Mouse (Mus musculus) lung, embryonic 14.5 days (tissue): ENCODE measurements around the gene Klk11. TPM values are rescaled to one million over a fixed set of nuclear protein-coding genes. Genes with fewer than 3 reads are reported as not detected.

Experiments
- ATAC-seq: fragments of 200-750 bp; cut with Nextera tagmentation; 2 replicates; pipeline ENCODE4 v1.8.0; 2017; ENCODE audit warnings: mild to moderate bottlenecking, moderate TSS enrichment, moderate library complexity; ENCODE audit not compliant: insufficient read depth
- DNase-seq: peaks from one replicate; pipeline ENCODE4 v3.0.0-alpha.2; 2015
- H3K27ac ChIP-seq: fragments of 300-500 bp; sonication (generic); 2 replicates; pipeline ENCODE4 v1.5.1; 2014; ENCODE audit warnings: low read depth, mild to moderate bottlenecking, moderate library complexity
- H3K27me3 ChIP-seq: fragments of 300-500 bp; sonication (generic); 2 replicates; pipeline ENCODE4 v1.6.1; 2014; ENCODE audit warnings: low read length, control low read depth; ENCODE audit not compliant: insufficient read depth
- H3K36me3 ChIP-seq: fragments of 300-500 bp; sonication (generic); 2 replicates; pipeline ENCODE4 v1.6.1; 2014; ENCODE audit warnings: control low read depth; ENCODE audit not compliant: insufficient read depth
- H3K4me1 ChIP-seq: fragments of 300-500 bp; sonication (generic); 2 replicates; pipeline ENCODE4 v1.6.1; 2014; ENCODE audit warnings: antibody characterized with exemption, control low read depth; ENCODE audit not compliant: insufficient read depth
- H3K4me2 ChIP-seq: fragments of 300-500 bp; sonication (generic); 2 replicates; pipeline ENCODE4 v1.6.1; 2014; ENCODE audit warnings: mild to moderate bottlenecking
- H3K4me3 ChIP-seq: fragments of 300-500 bp; sonication (generic); 2 replicates; pipeline ENCODE4 v1.5.1; 2014; ENCODE audit warnings: low read depth, low read length
- H3K9ac ChIP-seq: fragments of 300-500 bp; sonication (generic); 2 replicates; pipeline ENCODE4 v1.6.1; 2014
- H3K9me3 ChIP-seq: fragments of 300-500 bp; sonication (generic); 2 replicates; pipeline ENCODE4 v1.6.1; 2016; ENCODE audit warnings: low read depth, low read length, control low read depth
- CTCF ChIP-seq: IDR thresholded peaks from 2 replicates; pipeline ENCODE4 v1.5.1; 2016; ENCODE audit warnings: antibody characterized with exemption, low read depth
- WGBS: fragments of 180-500 bp; shearing (Covaris S2); extraction: QIAGEN DNeasy Blood & Tissue Kit; methylation state at CpG from one replicate; pipeline ENCODE4 v1.1.7; 2014; 5-methylcytosine and 5-hydroxymethylcytosine counted together
- polyA plus RNA-seq: library from polyadenylated mRNA; unstranded; fragments of >200 nt; fragmentation: Nextera tagmentation; extraction: Ambion mirVana; gene quantifications from 2 replicates; pipeline ENCODE4 v1.2.1, GENCODE M21; 2014

The Klk11 gene
- polyA plus RNA-seq, 1 experiment from 2014 or later, result not detected

GRCm38 (mm10) chr7:43772901-43773300 is 1.5 kb upstream of the Klk11 start:
- 70% methylated on average over 3 of the region's 3 CpGs for WGBS

DNA sequence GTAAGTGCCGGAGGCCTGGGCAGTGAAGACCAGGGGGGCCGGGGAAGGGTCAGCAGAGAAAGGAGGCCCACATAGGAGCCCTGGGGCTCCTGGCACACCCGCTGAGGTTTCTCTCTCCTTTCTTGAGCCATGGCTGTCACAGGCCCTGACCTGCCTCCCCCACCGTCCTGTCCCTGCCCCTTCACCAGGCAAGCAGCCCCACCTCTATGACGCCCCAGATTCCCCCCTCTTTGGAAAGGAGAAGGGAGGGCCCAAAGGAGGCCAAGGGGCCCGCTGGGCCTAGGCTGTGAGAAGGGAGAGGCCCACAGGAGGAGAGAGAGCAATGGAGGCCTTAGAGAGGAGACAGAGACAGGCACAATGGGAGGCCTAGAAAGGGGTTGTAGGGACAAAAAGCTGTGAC is 398 bp downstream of the Klk11 start:
- H3K4me2 ChIP-seq, result no peak overlapping the region
- ATAC-seq (no peak), DNase-seq (no peak)
- H3K36me3 ChIP-seq, result no peaks in the 10 kb centered on the region
- no peaks in the 10 kb centered on the region for H3K4me1 ChIP-seq
- TF ChIP-seq CTCF, result no peak
- no peaks in the 10 kb centered on the region for H3K27me3 ChIP-seq
- H3K9ac ChIP-seq, result no peak overlapping the region
- no peak overlapping the region for H3K4me3 ChIP-seq
- 52% methylated on average over 6 of the region's 6 CpGs for WGBS
- no peak overlapping the region for H3K27ac ChIP-seq
- no peaks in the 10 kb centered on the region for H3K9me3 ChIP-seq

More at GRCm38 (mm10) chr7:43772901-43773300, 1.5 kb upstream of the Klk11 start:
- DNase-seq (no peak), ATAC-seq (no peak)
- H3K4me2 ChIP-seq, result no peak overlapping the region
- no peaks in the 10 kb centered on the region for H3K4me1 ChIP-seq
- H3K27me3 ChIP-seq, result no peaks in the 10 kb centered on the region
- no peaks in the 10 kb centered on the region for H3K9me3 ChIP-seq
- no peak overlapping the region for H3K27ac ChIP-seq
- TF ChIP-seq CTCF, result no peak
- H3K4me3 ChIP-seq, result no peak overlapping the region
- no peaks in the 10 kb centered on the region for H3K36me3 ChIP-seq
- H3K9ac ChIP-seq, result no peak overlapping the region

DNA sequence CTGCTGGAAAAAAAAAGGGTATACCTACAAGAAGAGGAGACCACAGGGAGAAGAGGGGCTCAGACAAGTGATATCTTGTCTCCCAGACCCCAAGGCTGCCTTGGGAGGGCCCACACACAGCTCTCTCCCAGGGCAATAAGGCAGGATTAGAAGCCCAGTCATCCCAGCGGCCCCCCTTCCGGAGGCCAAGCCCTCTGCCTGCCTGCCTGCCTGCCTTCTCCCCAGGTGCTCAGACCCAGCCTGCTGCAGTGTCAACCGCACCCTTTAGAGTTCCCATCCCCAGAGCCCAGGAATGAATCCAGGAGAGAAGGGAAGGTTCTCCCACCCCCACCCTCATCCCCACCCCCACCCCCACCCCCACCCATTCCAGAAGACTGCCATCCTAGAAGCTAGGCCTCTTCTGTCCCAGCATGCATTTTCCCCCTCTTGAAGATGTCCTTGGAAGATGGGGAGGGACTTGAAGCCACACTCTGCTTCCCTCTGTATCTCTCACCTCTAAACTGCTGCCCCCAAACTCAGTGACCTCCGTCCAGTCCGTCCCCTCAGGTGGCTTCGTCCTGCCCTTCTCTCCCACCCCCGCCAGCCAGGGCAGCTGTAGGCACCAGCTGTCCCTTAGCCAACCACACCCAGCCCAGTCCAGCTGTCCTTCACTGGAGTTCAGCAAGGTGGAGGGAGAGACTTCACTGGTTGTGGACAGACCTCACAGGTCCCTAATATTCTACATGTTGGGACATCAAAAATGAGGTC is 1.1 kb downstream of the Klk11 start:
- Histone ChIP-seq H3K4me3 (no peak overlapping the region), H3K27me3 (no peaks in the 10 kb centered on the region), H3K9ac (no peak overlapping the region), H3K4me1 (no peaks in the 10 kb centered on the region), H3K36me3 (no peaks in the 10 kb centered on the region), H3K27ac (no peak overlapping the region), H3K9me3 (no peaks in the 10 kb centered on the region), H3K4me2 (no peak overlapping the region)
- no peak for TF ChIP-seq CTCF
- DNase-seq (no peak), ATAC-seq (no peak)
- WGBS, result 55% methylated on average over 7 of the region's 7 CpGs

DNA sequence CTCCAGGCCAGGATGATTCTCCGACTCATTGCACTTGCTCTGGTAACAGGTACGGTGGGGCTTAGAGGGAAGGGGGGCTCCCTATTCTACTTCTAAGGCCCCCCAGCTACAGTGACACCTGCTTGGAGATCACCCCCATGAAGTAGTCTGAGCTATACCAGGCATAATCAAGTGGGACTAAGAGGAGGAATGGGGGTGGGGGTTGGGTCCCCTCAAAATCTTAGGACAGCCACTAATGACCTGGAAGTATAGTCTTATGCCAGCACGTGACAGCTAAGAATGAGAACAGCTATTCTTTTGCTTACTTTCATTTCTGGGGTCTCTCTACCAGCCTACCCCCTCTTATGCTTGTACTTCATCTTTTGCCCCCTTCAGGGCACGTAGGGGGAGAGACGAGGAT is 2.1 kb downstream of the Klk11 start:
- Histone ChIP-seq H3K9ac (no peak overlapping the region), H3K36me3 (no peaks in the 10 kb centered on the region), H3K27me3 (no peaks in the 10 kb centered on the region), H3K9me3 (no peaks in the 10 kb centered on the region), H3K4me3 (no peak overlapping the region), H3K4me1 (no peaks in the 10 kb centered on the region), H3K4me2 (no peak overlapping the region), H3K27ac (no peak overlapping the region)
- ATAC-seq (no peak), DNase-seq (no peak)
- WGBS, result 80% methylated on average over 5 of the region's 5 CpGs
- TF ChIP-seq CTCF, result no peak

- no peaks in the 10 kb centered on the region for H3K27me3 ChIP-seq
- H3K36me3 ChIP-seq, result no peaks in the 10 kb centered on the region
- ATAC-seq (no peak), DNase-seq (no peak)
- H3K4me2 ChIP-seq, result no peak overlapping the region
- H3K4me3 ChIP-seq, result no peak overlapping the region
- no peaks in the 10 kb centered on the region for H3K4me1 ChIP-seq
- H3K27ac ChIP-seq, result no peak overlapping the region
- no peak overlapping the region for H3K9ac ChIP-seq
- 82% methylated on average over 12 of the region's 12 CpGs for WGBS
- TF ChIP-seq CTCF, result no peak
- no peaks in the 10 kb centered on the region for H3K9me3 ChIP-seq
These were observed 3.0 kb downstream of the Klk11 start for GRCm38 (mm10) chr7:43777423-43777822.

GRCm38 (mm10) chr7:43778176-43778970 is 4.0 kb downstream of the Klk11 start:
- no peak for DNase-seq
- no peak overlapping the region for H3K4me3 ChIP-seq
- no peaks in the 10 kb centered on the region for H3K4me1 ChIP-seq
- H3K9ac ChIP-seq, result no peak overlapping the region
- H3K27ac ChIP-seq, result no peak overlapping the region
- peaks cover 2% of the 10 kb centered on the region; the same call in 1 of the 2 replicates for H3K27me3 ChIP-seq
- no peak for TF ChIP-seq CTCF
- H3K36me3 ChIP-seq, result no peaks in the 10 kb centered on the region
- WGBS, result 87% methylated on average over 10 of the region's 10 CpGs
- ATAC-seq, result no peak
- H3K4me2 ChIP-seq, result no peak overlapping the region
- H3K9me3 ChIP-seq, result no peaks in the 10 kb centered on the region

GRCm38 (mm10) chr7:43780241-43780640 is 5.8 kb downstream of the Klk11 start:
- no peaks in the 10 kb centered on the region for H3K9me3 ChIP-seq
- H3K9ac ChIP-seq, result no peak overlapping the region
- no peaks in the 10 kb centered on the region for H3K36me3 ChIP-seq
- H3K4me3 ChIP-seq, result no peak overlapping the region
- peaks cover 5% of the 10 kb centered on the region; the same call in 1 of the 2 replicates for H3K27me3 ChIP-seq
- DNase-seq, result no peak
- H3K27ac ChIP-seq, result no peak overlapping the region
- no peaks in the 10 kb centered on the region for H3K4me1 ChIP-seq
- ATAC-seq, result no peak
- WGBS, result 49% methylated on average over 6 of the region's 6 CpGs
- no peak overlapping the region for H3K4me2 ChIP-seq
- TF ChIP-seq CTCF, result no peak
